Mouse (Mus musculus): ENCODE data around the gene Zfp618. TPM values are rescaled to one million over a fixed set of nuclear protein-coding genes. Genes with fewer than 3 reads are reported as not detected.
A peak's percentile ranks its signal among the peaks of the same experiment; 100 is the strongest.

Gene Zfp618
- polyA plus RNA-seq, 1 experiment from 2014 or later, result 11.5 TPM

DNA sequence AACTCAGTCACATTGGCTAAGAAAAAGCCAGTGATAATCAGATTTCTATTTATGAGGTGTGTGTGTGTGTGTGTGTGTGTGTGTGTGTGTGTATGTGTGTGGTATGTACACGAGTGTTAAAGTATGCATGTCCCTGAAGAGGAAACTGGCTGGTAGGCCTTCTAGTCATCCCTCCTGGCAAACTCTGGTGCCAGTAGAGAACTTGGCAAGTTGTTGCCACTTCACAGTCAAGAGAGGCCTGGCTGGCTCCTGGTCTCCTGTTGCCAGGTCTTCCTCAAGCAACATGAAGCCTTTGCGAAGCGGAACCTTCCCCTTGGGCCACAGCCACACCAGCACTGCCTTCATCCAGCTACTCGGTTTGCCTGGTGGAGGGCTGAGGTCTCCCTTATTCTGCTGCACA, 44.9 kb downstream of the Zfp618 start:
- 78% methylated on average over 4 of the region's 4 CpGs for WGBS
- Histone ChIP-seq H3K9ac (no peak overlapping the region), H3K27me3 (replicated peaks) (no peaks in the 10 kb centered on the region), H3K4me1 (replicated peaks) (peaks cover 20% of the 10 kb centered on the region), H3K9me3 (replicated peaks) (no peaks in the 10 kb centered on the region), H3K36me3 (0 out of 2 replicates have a peak, but pooled peaks cover 2% of the 10 kb centered on the region), H3K4me2 (no peak overlapping the region), H3K27ac (ENCODE audit: poor library complexity, severe bottlenecking) (no peak overlapping the region), H3K4me3 (no peak overlapping the region)
- no peak for ATAC-seq (ENCODE audit: insufficient number of reproducible peaks, low FRiP score)

- no peaks in the 10 kb centered on the region for H3K9me3 ChIP-seq (replicated peaks)
- no peak for ATAC-seq (ENCODE audit: insufficient number of reproducible peaks, low FRiP score)
- no peaks in the 10 kb centered on the region for H3K27me3 ChIP-seq (replicated peaks)
- H3K4me2 ChIP-seq, result no peak overlapping the region
- H3K9ac ChIP-seq, result no peak overlapping the region
- WGBS, result 91% methylated on average over 10 of the region's 10 CpGs
- no peaks in the 10 kb centered on the region for H3K36me3 ChIP-seq
- H3K4me3 ChIP-seq, result no peak overlapping the region
- H3K27ac ChIP-seq (ENCODE audit: poor library complexity, severe bottlenecking), result no peak overlapping the region
- peaks cover 12% of the 10 kb centered on the region; the same call in 1 of the 2 replicates for H3K4me1 ChIP-seq (replicated peaks)
Observed at GRCm38 (mm10) chr4:63018616-63019015, 53.2 kb downstream of the Zfp618 start.

- Histone ChIP-seq H3K4me2 (no peak overlapping the region), H3K4me1 (replicated peaks) (peaks cover 12% of the 10 kb centered on the region; the same call in 1 of the 2 replicates), H3K9me3 (replicated peaks) (no peaks in the 10 kb centered on the region), H3K27ac (ENCODE audit: poor library complexity, severe bottlenecking) (no peak overlapping the region), H3K4me3 (no peak overlapping the region), H3K36me3 (no peaks in the 10 kb centered on the region), H3K27me3 (replicated peaks) (no peaks in the 10 kb centered on the region), H3K9ac (no peak overlapping the region)
- 77% methylated on average over 4 of the region's 4 CpGs for WGBS
- peak; percentile 53 for ATAC-seq (ENCODE audit: insufficient number of reproducible peaks, low FRiP score)
Observed at GRCm38 (mm10) chr4:63019428-63019858, 54.1 kb downstream of the Zfp618 start.

DNA sequence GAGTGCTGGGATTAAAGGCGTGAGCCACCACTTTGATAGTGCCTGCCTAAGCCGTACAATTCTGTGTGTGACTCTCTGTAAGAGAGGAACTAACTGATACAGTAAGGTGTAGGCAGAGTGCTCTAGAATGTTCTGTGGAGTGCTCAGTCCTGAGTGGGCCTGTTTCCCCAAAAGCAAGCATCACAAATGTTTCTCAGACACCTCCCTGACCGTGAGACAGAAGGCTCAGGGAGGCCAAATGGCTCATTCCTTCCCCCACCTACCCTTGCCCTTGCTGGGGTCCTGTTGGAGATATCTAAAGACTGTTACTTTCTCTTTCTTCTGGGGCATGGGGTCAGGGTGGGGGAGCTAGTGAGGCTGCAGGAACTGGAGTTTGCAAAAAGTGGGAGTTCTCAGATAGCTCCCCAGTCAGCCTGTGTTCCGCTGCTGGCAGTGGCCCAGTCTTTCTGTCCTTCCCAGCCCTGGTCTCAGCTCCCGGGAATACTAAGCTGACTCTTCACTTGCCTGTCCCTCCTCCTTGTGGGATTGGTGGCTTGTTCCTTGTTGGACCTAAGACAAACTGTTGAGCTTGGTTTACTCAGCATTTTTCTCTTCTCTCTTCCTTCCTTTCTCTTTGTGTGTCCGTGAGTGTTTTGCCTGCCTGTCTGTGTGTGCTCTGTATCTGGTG, 55.8 kb downstream of the Zfp618 start:
- WGBS, result 53% methylated on average over 6 of the region's 6 CpGs
- Histone ChIP-seq H3K4me3 (no peak overlapping the region), H3K9ac (no peak overlapping the region), H3K9me3 (replicated peaks) (no peaks in the 10 kb centered on the region), H3K4me2 (no peak overlapping the region), H3K36me3 (no peaks in the 10 kb centered on the region), H3K4me1 (replicated peaks) (peaks cover 12% of the 10 kb centered on the region; the same call in 1 of the 2 replicates), H3K27me3 (replicated peaks) (no peaks in the 10 kb centered on the region), H3K27ac (ENCODE audit: poor library complexity, severe bottlenecking) (no peak overlapping the region)
- no peak for ATAC-seq (ENCODE audit: insufficient number of reproducible peaks, low FRiP score)

DNA sequence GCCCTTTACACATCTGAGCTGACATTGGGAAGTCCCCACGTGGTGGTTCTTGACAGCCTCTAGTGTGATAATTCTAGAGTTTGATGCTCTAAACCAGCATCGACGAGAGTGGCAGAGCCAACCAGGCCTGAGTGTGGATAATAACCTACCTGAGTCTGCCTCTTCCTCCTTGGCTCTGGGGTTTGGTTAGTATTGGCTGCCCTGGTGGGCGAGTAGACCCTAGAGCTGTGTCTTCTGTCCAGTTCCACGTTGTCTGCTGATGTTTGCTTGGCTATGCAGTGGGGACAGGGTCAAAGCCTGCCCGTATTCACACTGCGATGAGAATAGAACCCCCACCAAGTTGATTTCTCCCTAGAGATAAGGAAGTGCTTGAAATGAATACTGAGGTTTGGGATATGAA, 58.1 kb downstream of the Zfp618 start:
- Histone ChIP-seq H3K4me3 (no peak overlapping the region), H3K4me2 (no peak overlapping the region), H3K36me3 (no peaks in the 10 kb centered on the region), H3K27me3 (replicated peaks) (no peaks in the 10 kb centered on the region), H3K27ac (ENCODE audit: poor library complexity, severe bottlenecking) (no peak overlapping the region), H3K9me3 (replicated peaks) (no peaks in the 10 kb centered on the region), H3K4me1 (replicated peaks) (peaks cover 12% of the 10 kb centered on the region; the same call in 1 of the 2 replicates), H3K9ac (no peak overlapping the region)
- 87% methylated on average over 7 of the region's 7 CpGs for WGBS
- ATAC-seq (ENCODE audit: insufficient number of reproducible peaks, low FRiP score), result no peak

DNA sequence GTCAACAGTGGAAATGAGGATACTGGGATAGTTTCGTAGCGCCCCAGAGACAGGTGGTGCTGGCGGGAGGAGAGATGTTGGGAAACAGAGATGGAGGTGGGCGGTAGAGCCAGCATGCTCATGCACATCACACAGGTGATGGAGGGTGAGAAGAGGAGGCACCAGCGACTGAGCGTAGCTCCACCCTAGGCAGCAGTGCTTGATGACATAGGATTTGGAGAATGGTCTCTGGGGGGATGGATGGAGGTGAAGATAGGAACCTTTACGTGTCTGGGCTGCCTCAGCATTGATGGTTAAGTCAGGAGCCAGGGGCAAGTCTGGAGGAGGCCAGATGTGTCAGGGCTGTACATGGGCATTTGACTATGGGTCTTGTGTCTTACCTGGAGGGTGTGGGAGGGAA, 58.7 kb downstream of the Zfp618 start:
- 89% methylated on average over 7 of the region's 7 CpGs for WGBS
- Histone ChIP-seq H3K9me3 (replicated peaks) (no peaks in the 10 kb centered on the region), H3K4me1 (replicated peaks) (peaks cover 12% of the 10 kb centered on the region; the same call in 1 of the 2 replicates), H3K27me3 (replicated peaks) (no peaks in the 10 kb centered on the region), H3K36me3 (no peaks in the 10 kb centered on the region), H3K9ac (no peak overlapping the region), H3K4me3 (no peak overlapping the region), H3K27ac (ENCODE audit: poor library complexity, severe bottlenecking) (no peak overlapping the region), H3K4me2 (no peak overlapping the region)
- no peak for ATAC-seq (ENCODE audit: insufficient number of reproducible peaks, low FRiP score)

DNA sequence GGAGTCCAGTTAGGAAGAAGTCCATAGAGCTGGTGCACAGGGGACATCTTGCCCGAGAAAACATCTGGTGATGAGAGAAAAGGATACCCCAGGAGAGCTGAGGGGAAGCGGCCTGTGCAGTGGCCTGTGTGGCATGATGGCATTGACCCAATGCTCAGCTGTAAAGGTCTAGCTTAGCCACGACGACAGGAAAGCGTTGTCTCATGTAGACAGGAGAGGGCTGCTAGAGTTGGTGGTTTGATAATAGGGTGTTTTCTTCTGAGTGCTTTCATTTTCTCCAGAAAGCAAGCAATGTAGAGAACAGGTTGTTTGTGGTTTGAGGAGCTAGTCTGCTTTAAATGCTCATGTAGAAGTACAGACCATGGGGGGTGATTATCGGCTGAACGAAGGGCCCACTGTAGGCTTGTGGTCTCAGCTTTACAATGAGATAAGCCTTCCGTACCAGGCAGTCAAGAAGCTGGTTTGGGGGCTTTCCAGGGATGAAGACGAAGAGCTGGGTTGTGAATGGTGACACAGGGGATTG, 59.4 kb downstream of the Zfp618 start:
- H3K4me2 ChIP-seq, result no peak overlapping the region
- ATAC-seq (ENCODE audit: insufficient number of reproducible peaks, low FRiP score), result no peak
- H3K4me3 ChIP-seq, result no peak overlapping the region
- peaks cover 12% of the 10 kb centered on the region; the same call in 1 of the 2 replicates for H3K4me1 ChIP-seq (replicated peaks)
- H3K36me3 ChIP-seq, result no peaks in the 10 kb centered on the region
- H3K9ac ChIP-seq, result no peak overlapping the region
- no peaks in the 10 kb centered on the region for H3K9me3 ChIP-seq (replicated peaks)
- H3K27ac ChIP-seq (ENCODE audit: poor library complexity, severe bottlenecking), result no peak overlapping the region
- 66% methylated on average over 9 of the region's 9 CpGs for WGBS
- no peaks in the 10 kb centered on the region for H3K27me3 ChIP-seq (replicated peaks)

GRCm38 (mm10) chr4:63025306-63025705, 59.9 kb downstream of the Zfp618 start:
- Histone ChIP-seq H3K27me3 (replicated peaks) (no peaks in the 10 kb centered on the region), H3K36me3 (no peaks in the 10 kb centered on the region), H3K4me1 (replicated peaks) (peaks cover 12% of the 10 kb centered on the region; the same call in 1 of the 2 replicates), H3K4me2 (no peak overlapping the region), H3K9me3 (replicated peaks) (no peaks in the 10 kb centered on the region), H3K27ac (ENCODE audit: poor library complexity, severe bottlenecking) (no peak overlapping the region), H3K4me3 (no peak overlapping the region), H3K9ac (no peak overlapping the region)
- WGBS, result 86% methylated on average over 9 of the region's 9 CpGs
- no peak for ATAC-seq (ENCODE audit: insufficient number of reproducible peaks, low FRiP score)

DNA sequence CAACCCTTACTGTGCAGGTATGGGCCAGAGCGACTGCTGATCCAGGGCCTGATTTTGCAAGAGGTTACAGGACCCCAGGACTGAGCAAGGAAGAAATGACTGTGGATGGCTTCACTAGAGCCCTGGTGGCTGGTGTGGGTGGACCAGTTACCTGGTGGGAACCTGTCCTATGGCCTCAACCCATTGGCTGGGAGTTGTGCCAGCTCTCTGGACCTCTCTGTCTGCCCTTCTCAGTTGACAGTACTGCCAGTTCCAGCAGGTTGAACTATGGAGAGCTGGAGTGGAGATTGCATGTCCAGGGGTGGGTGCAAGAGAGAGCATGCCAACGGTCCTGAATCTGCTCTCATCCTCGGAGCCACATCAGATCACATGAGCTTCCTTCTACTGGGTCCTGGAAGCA, 60.9 kb downstream of the Zfp618 start:
- H3K4me1 ChIP-seq (replicated peaks), result peaks cover 6% of the 10 kb centered on the region; the same call in 1 of the 2 replicates
- H3K4me3 ChIP-seq, result no peak overlapping the region
- H3K27me3 ChIP-seq (replicated peaks), result no peaks in the 10 kb centered on the region
- WGBS, result 85% methylated on average over 3 of the region's 3 CpGs
- H3K9ac ChIP-seq, result no peak overlapping the region
- no peaks in the 10 kb centered on the region for H3K9me3 ChIP-seq (replicated peaks)
- no peak overlapping the region for H3K4me2 ChIP-seq
- H3K36me3 ChIP-seq, result no peaks in the 10 kb centered on the region
- no peak overlapping the region for H3K27ac ChIP-seq (ENCODE audit: poor library complexity, severe bottlenecking)
- no peak for ATAC-seq (ENCODE audit: insufficient number of reproducible peaks, low FRiP score)

DNA sequence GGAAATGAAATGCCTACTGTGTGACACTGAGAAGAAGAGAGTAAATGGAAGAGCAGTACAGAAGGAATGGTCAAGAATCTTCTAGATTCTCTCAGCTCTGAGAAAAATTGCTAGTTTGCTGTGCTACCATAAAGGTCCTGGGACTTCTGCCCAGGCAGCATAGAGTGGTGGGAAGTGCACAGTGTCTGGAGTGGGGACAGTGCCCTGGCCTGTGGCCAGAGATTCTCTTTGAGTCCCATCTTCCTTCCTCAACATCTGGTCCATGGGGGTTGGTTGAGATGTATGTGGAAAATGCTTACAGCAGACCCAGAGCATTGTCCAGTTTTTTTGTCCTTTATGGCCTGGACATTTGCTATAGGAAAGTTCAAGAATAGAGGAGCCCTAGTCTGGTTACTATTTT, 62.1 kb downstream of the Zfp618 start:
- Histone ChIP-seq H3K9me3 (replicated peaks) (no peaks in the 10 kb centered on the region), H3K4me1 (replicated peaks) (no peaks in the 10 kb centered on the region), H3K27me3 (replicated peaks) (no peaks in the 10 kb centered on the region), H3K9ac (no peak overlapping the region), H3K4me3 (no peak overlapping the region), H3K36me3 (no peaks in the 10 kb centered on the region), H3K27ac (ENCODE audit: poor library complexity, severe bottlenecking) (no peak overlapping the region), H3K4me2 (no peak overlapping the region)
- no peak for ATAC-seq (ENCODE audit: insufficient number of reproducible peaks, low FRiP score)

DNA sequence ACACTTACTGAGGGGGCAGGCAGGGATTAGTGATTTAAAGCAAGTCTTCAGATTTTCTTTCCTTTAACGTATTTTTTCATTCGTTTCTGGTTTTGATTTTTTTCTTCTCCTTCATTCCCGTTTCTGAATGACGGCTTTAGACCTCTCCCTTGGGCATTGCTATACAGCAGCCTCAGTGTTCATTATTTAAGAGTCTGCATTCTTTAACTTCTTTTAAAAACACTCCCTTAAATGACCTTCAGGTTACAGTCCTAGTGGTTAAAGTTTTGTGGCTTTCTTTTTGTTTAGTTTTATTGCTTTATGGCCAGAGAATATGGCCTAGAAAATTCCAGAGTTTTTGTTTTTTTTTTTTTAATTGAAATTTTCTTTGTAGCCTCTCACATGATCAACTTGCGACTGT, 64.8 kb downstream of the Zfp618 start:
- WGBS, result 62% methylated on average over 5 of the region's 5 CpGs
- H3K4me2 ChIP-seq, result no peak overlapping the region
- no peaks in the 10 kb centered on the region for H3K9me3 ChIP-seq (replicated peaks)

GRCm38 (mm10) chr4:63031240-63031639, 65.9 kb downstream of the Zfp618 start:
- Histone ChIP-seq H3K27ac (ENCODE audit: poor library complexity, severe bottlenecking) (no peak overlapping the region), H3K4me3 (no peak overlapping the region), H3K9ac (no peak overlapping the region), H3K4me1 (replicated peaks) (peaks cover 5% of the 10 kb centered on the region), H3K9me3 (replicated peaks) (no peaks in the 10 kb centered on the region), H3K4me2 (no peak overlapping the region), H3K36me3 (no peaks in the 10 kb centered on the region), H3K27me3 (replicated peaks) (no peaks in the 10 kb centered on the region)
- ATAC-seq (ENCODE audit: insufficient number of reproducible peaks, low FRiP score), result no peak
- 83% methylated on average over 4 of the region's 4 CpGs for WGBS

More for the DNA sequence above, 64.8 kb downstream of the Zfp618 start:
- H3K9ac ChIP-seq, result no peak overlapping the region
- no peak overlapping the region for H3K4me3 ChIP-seq
- H3K27ac ChIP-seq (ENCODE audit: poor library complexity, severe bottlenecking), result no peak overlapping the region
- H3K4me1 ChIP-seq (replicated peaks), result peaks cover 5% of the 10 kb centered on the region
- H3K27me3 ChIP-seq (replicated peaks), result no peaks in the 10 kb centered on the region
- H3K36me3 ChIP-seq, result no peaks in the 10 kb centered on the region
- ATAC-seq (ENCODE audit: insufficient number of reproducible peaks, low FRiP score), result no peak
